Mouse (Mus musculus) myocyte (in vitro differentiated cells): ENCODE data around the gene Susd6. TPM values are rescaled to one million over a fixed set of nuclear protein-coding genes. Genes with fewer than 3 reads are reported as not detected.

ENCODE experiments used
- H3K27me3 ChIP-seq: one replicate; pipeline ENCODE4 v1.6.1; 2011; ENCODE audit not compliant: control insufficient read depth, insufficient read depth, insufficient read length
- H3K36me3 ChIP-seq: one replicate; pipeline ENCODE4 v1.6.1; 2011; ENCODE audit not compliant: control insufficient read depth, insufficient read depth
- H3K4me2 ChIP-seq: one replicate; pipeline ENCODE4 v1.6.1; 2011; ENCODE audit warnings: low read depth, control low read depth
- H3K4me3 ChIP-seq: one replicate; pipeline ENCODE4 v1.5.1; 2011; ENCODE audit warnings: mild to moderate bottlenecking, control low read depth, moderate library complexity
- H3K79me2 ChIP-seq: one replicate; pipeline ENCODE4 v1.6.1; 2011; ENCODE audit not compliant: control insufficient read depth, insufficient read depth
- H3ac ChIP-seq: one replicate; pipeline ENCODE4 v1.6.1; 2011; ENCODE audit not compliant: control insufficient read depth, insufficient read length
- CEBPB ChIP-seq: IDR thresholded peaks from 2 replicates; pipeline ENCODE4 v1.6.1; 2011; ENCODE audit warnings: mild to moderate bottlenecking, moderate library complexity; ENCODE audit not compliant: poor library complexity, insufficient read depth, severe bottlenecking
- E2F4 ChIP-seq: IDR thresholded peaks from one replicate; pipeline ENCODE4 v1.6.1; 2011; ENCODE audit warnings: mild to moderate bottlenecking, control low read depth, moderate library complexity; ENCODE audit not compliant: insufficient read depth
- MAX ChIP-seq: IDR thresholded peaks from one replicate; pipeline ENCODE4 v1.6.1; 2011; ENCODE audit warnings: low read depth, mild to moderate bottlenecking, control low read depth
- MYOD1 ChIP-seq, 3 experiments: IDR thresholded peaks; one replicate each; pipeline ENCODE4 v1.6.1; 2011; ENCODE audit warnings: control low read depth in 2 of 3, low read depth in 2 of 3, mild to moderate bottlenecking in 2 of 3, moderate library complexity in 1 of 3; ENCODE audit not compliant: insufficient read length in 2 of 3, control insufficient read depth in 1 of 3
- MYOG ChIP-seq, 3 experiments: IDR thresholded peaks; one replicate each; pipeline ENCODE4 v1.6.1; 2011; ENCODE audit warnings: control low read depth in 2 of 3, low read depth in 2 of 3, mild to moderate bottlenecking in 2 of 3; ENCODE audit not compliant: insufficient read length in 2 of 3, control insufficient read depth in 1 of 3, insufficient read depth in 1 of 3
- POLR2A ChIP-seq: IDR thresholded peaks from one replicate; pipeline ENCODE4 v1.6.1; 2011; ENCODE audit warnings: low read depth, mild to moderate bottlenecking, control low read depth, moderate library complexity; ENCODE audit not compliant: insufficient read length
- POLR2AphosphoS2 ChIP-seq: IDR thresholded peaks from one replicate; pipeline ENCODE4 v1.6.1; 2011; ENCODE audit warnings: low read depth, control low read depth; ENCODE audit not compliant: insufficient read length
- REST ChIP-seq: IDR thresholded peaks from one replicate; pipeline ENCODE4 v1.6.1; 2011; ENCODE audit warnings: mild to moderate bottlenecking, control low read depth, moderate library complexity; ENCODE audit not compliant: insufficient read depth, insufficient read length
- SRF ChIP-seq: IDR thresholded peaks from one replicate; pipeline ENCODE4 v1.6.1; 2011; ENCODE audit warnings: low read depth; ENCODE audit not compliant: control insufficient read depth, insufficient read length
- TCF12 ChIP-seq: IDR thresholded peaks from one replicate; pipeline ENCODE4 v1.6.1; 2011; ENCODE audit warnings: mild to moderate bottlenecking, control low read depth; ENCODE audit not compliant: poor library complexity, insufficient read depth, severe bottlenecking
- TCF3 ChIP-seq: IDR thresholded peaks from one replicate; pipeline ENCODE4 v1.6.1; 2011; ENCODE audit warnings: low read depth, control low read depth; ENCODE audit not compliant: insufficient read length
- USF1 ChIP-seq: IDR thresholded peaks from one replicate; pipeline ENCODE4 v1.6.1; 2011; ENCODE audit warnings: low read depth, mild to moderate bottlenecking, control low read depth, moderate library complexity
- polyA plus RNA-seq: library from polyadenylated mRNA; unstranded; fragments of >200 nt; fragmentation: generic; extraction: Trizol; gene quantifications from one replicate; pipeline ENCODE4 v1.2.1, GENCODE M21; 2012; ENCODE audit warnings: missing spikeins

Gene Susd6
- polyA plus RNA-seq, 1 experiment = 64.0 TPM

DNA sequence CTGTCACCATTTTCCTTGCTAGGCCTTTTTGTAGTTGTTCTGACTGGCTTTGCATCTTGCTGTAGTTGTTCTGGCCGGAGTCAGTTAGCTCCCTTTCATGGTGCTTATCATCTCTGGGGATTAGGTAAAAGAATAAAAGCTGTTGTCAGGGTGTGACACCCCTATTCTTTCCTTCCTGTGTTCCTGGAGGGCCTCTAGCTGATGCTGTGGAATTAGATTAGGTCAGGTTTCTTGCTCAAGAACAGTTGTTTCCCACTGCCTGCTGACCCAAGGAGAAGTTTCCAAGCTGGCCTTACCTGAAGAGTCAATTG, 22.2 kb downstream of the Susd6 start:
- Histone ChIP-seq H3K27me3 (no peaks in the 10 kb centered on the region), H3K79me2 (peaks cover 99% of the 10 kb centered on the region), H3K36me3 (no peaks in the 10 kb centered on the region), H3K4me2 (peak overlapping the region; percentile 51), H3ac (no peak overlapping the region), H3K4me3 (no peak overlapping the region)
- TF ChIP-seq POLR2A (no peak), USF1 (no peak), E2F4 (no peak), TCF3 (no peak), MYOG (IDR thresholded peaks at IDR 0.05; ENCODE audit: control insufficient read depth in 1 of 3, insufficient read depth in 1 of 3, insufficient read length in 2 of 3, low read depth in 2 of 3) (no peak), CEBPB (no peak), MAX (no peak), TCF12 (no peak), SRF (no peak), POLR2AphosphoS2 (no peak), MYOD1 (IDR thresholded peaks at IDR 0.05; ENCODE audit: control insufficient read depth in 1 of 3, insufficient read length in 2 of 3, low read depth in 2 of 3) (no peak), REST (no peak)

DNA sequence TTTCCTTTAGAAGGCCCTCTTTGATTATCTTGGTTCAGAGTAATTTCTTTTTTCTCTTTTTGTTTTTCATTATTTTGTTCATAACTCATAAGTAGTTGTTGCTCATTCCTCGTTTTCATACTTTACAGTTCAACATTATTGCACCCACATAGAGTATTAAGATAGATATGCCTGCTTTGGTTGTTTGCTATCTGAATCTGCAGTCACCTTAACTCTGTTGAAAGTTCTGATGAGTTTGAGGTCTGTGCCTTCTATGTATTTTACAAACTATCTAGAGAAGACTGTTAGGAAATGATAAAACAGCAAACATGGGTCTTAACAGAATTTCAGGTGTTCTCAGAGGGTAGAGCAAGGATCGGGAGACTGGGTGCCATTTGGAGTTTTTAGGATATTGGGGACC, 23.1 kb downstream of the Susd6 start:
- H3K36me3 ChIP-seq = no peaks in the 10 kb centered on the region
- H3K79me2 ChIP-seq = peaks cover 99% of the 10 kb centered on the region
- no peak overlapping the region for H3K4me2 ChIP-seq
- H3K4me3 ChIP-seq = no peak overlapping the region
- H3K27me3 ChIP-seq = no peaks in the 10 kb centered on the region
- no peak overlapping the region for H3ac ChIP-seq
- TF ChIP-seq MYOD1 (IDR thresholded peaks at IDR 0.05; ENCODE audit: control insufficient read depth in 1 of 3, insufficient read length in 2 of 3, low read depth in 2 of 3) (no peak), MYOG (IDR thresholded peaks at IDR 0.05; ENCODE audit: control insufficient read depth in 1 of 3, insufficient read depth in 1 of 3, insufficient read length in 2 of 3, low read depth in 2 of 3) (no peak), E2F4 (no peak), TCF3 (no peak), POLR2A (no peak), MAX (no peak), TCF12 (no peak), CEBPB (no peak), USF1 (no peak), REST (no peak), POLR2AphosphoS2 (no peak), SRF (no peak)

DNA sequence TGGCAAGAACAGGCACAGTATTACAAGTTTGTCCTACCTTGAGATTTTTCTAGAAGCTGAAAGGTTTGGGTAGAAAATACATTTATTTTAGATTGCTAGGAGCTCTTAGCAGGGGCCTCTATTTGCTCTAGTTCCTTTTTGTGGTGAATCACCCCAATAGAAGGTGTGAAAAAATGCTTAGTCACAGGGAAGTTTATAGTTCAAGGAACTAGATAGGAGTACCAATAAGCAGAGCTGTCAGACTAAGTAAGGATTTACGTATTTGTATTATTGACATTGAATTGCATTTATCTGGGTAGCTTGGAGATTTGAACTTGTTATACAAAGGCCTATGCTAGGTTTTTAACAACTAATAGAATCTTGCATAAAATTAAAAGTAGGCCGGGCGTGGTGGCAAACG, 23.6 kb downstream of the Susd6 start:
- Histone ChIP-seq H3K4me2 (no peak overlapping the region), H3K79me2 (peaks cover 99% of the 10 kb centered on the region), H3K27me3 (no peaks in the 10 kb centered on the region), H3ac (no peak overlapping the region), H3K4me3 (no peak overlapping the region), H3K36me3 (no peaks in the 10 kb centered on the region)
- TF ChIP-seq POLR2AphosphoS2 = no peak
- no peak for TF ChIP-seq REST
- TF ChIP-seq MAX = no peak
- TF ChIP-seq MYOD1 (IDR thresholded peaks at IDR 0.05; ENCODE audit: control insufficient read depth in 1 of 3, insufficient read length in 2 of 3, low read depth in 2 of 3) = no peak
- no peak for TF ChIP-seq USF1
- no peak for TF ChIP-seq E2F4
- no peak for TF ChIP-seq POLR2A
- TF ChIP-seq CEBPB = no peak

DNA sequence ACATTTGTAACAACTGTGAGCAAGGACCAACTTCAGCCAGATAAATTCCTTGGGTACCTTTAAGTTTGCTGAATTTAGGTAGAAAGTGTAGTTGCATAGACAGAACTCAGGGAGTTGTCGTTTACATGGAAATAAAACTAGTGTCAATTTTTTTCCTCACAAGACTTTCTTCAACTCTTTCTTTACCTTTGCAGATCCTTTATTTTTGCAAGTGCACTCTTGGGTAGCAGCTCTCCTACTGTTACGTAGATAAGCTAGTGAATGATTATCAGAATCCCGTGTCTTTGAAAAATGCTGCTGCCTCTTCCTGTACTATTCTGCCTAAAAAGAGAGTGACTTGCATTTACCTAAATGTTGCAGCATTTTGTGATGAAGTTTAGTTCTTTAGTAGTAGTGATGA, 24.2 kb downstream of the Susd6 start:
- H3K36me3 ChIP-seq = no peaks in the 10 kb centered on the region
- no peak for TF ChIP-seq MYOD1 (IDR thresholded peaks at IDR 0.05; ENCODE audit: control insufficient read depth in 1 of 3, insufficient read length in 2 of 3, low read depth in 2 of 3)
- no peak for TF ChIP-seq REST
- TF ChIP-seq POLR2AphosphoS2 = no peak
- no peak for TF ChIP-seq USF1
- TF ChIP-seq MAX = no peak
- TF ChIP-seq TCF3 = no peak
- TF ChIP-seq POLR2A = no peak
- TF ChIP-seq SRF = no peak
- no peak for TF ChIP-seq E2F4
- no peak for TF ChIP-seq CEBPB
- no peak for TF ChIP-seq TCF12
- TF ChIP-seq MYOG (IDR thresholded peaks at IDR 0.05; ENCODE audit: control insufficient read depth in 1 of 3, insufficient read depth in 1 of 3, insufficient read length in 2 of 3, low read depth in 2 of 3) = no peak

DNA sequence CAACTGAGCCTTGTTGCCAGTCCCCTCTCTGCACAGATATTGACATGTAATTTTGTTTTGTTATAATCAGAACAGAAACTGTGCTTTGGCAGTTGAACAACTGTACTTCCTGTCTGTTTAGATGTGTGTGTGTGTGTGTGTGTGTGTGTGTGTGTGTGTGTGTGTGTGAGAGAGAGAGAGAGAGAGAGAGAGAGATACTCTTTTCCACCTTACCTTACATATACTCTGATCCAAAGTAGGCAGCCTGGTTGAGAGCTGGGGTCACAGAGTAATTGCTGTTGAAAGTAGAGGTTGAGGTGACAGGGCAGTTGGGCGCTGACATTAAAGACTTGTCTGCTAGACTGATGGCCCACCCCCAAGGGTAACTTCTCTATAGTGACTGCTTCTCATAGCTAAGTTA, 25.0 kb downstream of the Susd6 start:
- H3K4me2 ChIP-seq = no peak overlapping the region

More for the DNA sequence above, 24.2 kb downstream of the Susd6 start:
- no peak overlapping the region for H3ac ChIP-seq
- H3K4me2 ChIP-seq = no peak overlapping the region
- H3K79me2 ChIP-seq = peaks cover 99% of the 10 kb centered on the region
- no peak overlapping the region for H3K4me3 ChIP-seq
- no peaks in the 10 kb centered on the region for H3K27me3 ChIP-seq

More for the DNA sequence above, 25.0 kb downstream of the Susd6 start:
- Histone ChIP-seq H3ac (no peak overlapping the region), H3K27me3 (no peaks in the 10 kb centered on the region), H3K4me3 (no peak overlapping the region), H3K79me2 (peaks cover 99% of the 10 kb centered on the region), H3K36me3 (no peaks in the 10 kb centered on the region)
- TF ChIP-seq TCF12 = no peak
- no peak for TF ChIP-seq E2F4
- no peak for TF ChIP-seq SRF
- TF ChIP-seq POLR2AphosphoS2 = no peak
- TF ChIP-seq USF1 = no peak
- TF ChIP-seq TCF3 = no peak
- TF ChIP-seq REST = no peak
- no peak for TF ChIP-seq MYOD1 (IDR thresholded peaks at IDR 0.05; ENCODE audit: control insufficient read depth in 1 of 3, insufficient read length in 2 of 3, low read depth in 2 of 3)
